Mouse (Mus musculus) kidney, adult 11 months (tissue): ENCODE data around the gene Selenoh.
"Not testable (repeated sequence)": the region's sequence is repeated elsewhere in the genome, so short reads cannot be mapped to it uniquely, and the experiment has no call there.

Source experiments
- DNase-seq: peaks from one replicate; pipeline ENCODE4 v3.0.0; 2022

The Selenoh gene

DNA sequence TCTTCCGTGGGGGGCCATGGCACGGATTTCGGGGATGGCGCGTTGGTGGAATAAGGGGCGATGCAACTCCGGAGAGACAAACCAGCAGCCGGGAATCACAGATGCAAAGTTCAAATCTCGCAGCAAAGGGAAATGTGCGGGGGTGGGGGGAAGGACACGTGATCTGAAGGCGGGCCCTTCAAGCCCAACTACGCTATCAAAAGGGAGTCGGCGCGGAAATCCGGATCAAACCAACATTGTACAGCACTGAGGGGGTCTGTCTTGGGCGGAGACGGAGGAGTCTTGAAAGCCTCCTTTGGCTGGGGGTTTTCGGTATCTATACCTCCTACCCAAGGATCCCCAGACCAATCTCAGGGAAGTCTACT lies at the start of gene Selenoh:
Gene Selenoh (minus strand): TSS at position 202 of the 365 bp plus-strand sequence.
- peak; percentile 65 for DNase-seq

DNA sequence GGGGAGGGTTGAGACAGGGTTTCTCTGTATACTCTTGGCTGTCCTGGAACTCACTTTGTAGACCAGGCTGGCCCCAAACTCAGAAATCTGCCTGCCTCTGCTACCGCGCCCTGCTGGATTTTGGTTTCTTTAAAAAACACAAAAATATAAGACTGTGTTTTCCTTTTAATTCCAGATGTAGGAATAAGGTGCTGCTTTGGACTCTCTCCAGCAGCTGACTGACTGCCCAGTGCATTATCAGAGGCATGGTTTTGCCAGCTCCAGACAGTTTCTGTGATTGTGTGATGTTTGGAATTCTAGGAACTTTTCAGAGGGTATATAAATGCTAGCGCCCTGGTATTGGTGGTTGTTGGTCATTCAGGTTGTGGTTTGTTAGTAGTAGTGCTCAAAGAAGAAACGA lies 46.8 kb upstream of the Selenoh start:
- DNase-seq, result no peak

DNA sequence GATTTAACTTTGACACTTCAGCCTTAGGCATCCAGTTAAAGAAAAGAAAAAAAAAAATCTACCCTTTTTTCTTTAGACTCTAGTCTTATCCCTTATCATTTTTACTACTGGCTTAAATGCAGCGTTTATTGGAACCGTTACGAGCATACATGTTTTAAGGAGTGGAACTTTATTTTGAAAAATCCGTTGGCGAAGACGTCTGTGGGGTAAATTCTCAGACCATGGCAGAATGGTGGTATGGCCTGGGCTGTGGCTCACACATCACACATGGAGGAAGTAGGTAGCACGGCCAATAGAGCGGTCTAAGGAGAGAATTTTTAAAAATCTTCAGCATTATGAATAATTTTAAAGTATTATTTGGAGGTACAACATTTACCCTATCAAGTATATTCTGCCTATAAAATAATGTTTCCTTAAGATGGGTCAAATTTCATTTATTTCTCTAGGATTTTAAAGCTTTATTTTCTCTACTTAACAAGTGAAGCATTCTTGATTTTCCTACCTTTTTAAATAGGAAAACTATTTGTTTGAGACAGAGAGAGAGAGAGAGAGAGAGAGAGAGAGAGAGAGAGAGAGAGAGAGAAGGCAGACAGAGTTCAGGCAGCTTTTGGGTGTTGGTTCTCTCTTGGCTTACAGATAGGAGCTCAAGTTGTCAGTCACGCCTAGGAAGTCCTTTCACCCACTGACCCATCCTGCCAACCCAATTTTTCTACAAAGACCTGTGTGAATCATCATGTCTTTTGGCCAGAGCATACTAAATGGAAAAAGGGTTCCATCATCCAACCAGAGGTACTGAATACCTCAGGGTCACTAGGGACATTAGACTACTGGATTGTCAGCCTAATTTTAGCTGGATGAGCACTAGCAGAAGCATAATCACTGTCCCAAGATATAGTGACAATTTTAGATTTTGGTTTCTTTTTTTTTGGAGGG lies 46.1 kb upstream of the Selenoh start:
- DNase-seq, result no peak

DNA sequence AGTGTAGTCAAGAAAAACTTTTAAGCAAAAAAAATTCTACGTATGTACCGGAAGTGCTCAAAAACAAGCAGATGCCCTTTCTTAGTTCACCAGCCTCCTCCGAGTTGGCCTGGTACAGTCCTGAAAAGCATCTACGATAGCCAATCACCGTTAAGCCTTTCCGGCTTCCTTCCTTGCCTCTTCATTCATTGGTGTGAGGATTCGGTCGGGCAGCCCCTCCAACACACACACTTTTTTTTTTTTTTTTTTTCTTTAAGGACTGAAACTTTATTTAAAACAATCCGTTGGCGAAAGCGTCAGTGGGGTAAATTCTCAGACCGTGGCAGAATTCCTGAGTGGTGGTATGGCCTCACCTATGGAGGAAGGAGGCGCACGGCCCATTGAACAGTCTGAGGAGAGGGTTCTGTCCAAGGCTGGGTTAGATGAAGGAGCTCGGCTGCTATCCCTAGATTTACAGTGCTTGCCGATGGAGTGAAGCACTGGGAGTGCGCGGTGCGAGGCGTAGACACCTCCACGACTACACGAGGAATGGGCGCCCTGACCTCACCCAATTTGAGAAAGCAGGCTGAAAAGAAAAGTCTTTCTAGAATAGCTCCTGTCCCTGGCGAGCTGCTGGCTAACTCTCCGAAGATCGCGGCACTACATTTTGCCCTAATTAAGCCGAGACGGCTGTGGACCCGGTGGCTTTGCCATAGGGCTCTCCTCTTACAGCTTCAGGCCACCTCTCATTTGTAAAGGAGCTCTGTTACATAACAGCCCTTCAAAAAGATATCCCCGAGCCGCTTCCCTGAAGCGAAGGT lies 45.2 kb upstream of the Selenoh start:
- DNase-seq, result peak; percentile 96

DNA sequence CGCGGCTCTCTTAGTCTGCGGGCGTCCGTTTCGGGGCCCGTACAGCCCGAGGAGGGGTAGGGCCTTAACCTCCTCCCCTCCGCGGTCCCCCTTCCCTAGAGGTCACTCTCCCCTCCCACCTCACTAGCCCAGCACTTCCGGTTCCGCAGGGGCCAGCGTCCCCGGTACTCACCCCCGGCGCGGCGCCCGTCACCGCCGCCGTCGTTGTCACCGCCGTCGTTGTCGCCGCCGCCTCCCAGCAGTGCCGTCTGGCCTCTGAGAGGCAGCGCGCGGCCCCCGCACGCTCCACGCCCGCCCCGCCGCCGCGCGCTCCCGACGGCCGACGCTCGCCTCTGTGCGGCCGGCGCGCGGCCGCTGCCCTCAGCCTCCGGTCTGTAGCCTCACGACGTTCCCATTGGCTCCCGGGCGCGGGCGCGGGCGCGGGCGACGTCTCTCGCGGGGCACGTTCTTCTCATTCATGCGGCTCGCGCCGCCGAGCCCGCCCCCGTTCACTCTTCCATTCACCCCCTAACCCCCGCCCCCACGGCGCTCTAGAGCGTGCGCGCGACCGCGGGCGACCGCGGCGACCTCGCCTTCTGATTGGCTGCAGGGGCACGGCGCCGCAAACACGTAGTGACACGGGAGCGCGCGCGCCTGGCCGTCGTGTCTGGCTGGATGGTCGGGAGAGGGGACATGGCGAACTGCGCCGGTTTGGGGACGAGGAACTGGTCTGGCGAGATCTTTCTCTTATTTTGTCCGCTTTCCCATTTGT lies 44.4 kb upstream of the Selenoh start, which contains the start of gene Zdhhc5:
Gene Zdhhc5 (minus strand): TSS at position 370 of the 751 bp plus-strand sequence.
- peak; percentile 99 for DNase-seq

DNA sequence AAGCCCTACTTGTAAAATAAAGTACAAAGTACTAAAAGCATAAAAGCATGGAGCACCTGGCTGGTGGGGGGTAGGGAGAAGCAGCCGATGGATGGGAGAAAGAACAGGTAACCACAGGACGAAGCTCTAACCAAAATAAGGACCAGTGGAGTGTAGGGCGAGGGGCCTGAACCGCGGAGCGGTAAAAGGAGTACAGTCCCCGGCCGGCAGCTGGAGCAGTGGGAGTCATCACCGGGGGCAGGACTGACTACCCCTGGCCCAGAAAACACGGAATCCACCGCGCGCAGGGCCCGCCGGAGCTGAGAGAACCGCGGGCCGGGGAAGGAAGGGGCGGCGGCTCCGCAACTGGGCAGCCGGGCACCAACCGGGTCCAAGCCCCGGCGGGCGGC lies 43.8 kb upstream of the Selenoh start:
- no peak for DNase-seq

DNA sequence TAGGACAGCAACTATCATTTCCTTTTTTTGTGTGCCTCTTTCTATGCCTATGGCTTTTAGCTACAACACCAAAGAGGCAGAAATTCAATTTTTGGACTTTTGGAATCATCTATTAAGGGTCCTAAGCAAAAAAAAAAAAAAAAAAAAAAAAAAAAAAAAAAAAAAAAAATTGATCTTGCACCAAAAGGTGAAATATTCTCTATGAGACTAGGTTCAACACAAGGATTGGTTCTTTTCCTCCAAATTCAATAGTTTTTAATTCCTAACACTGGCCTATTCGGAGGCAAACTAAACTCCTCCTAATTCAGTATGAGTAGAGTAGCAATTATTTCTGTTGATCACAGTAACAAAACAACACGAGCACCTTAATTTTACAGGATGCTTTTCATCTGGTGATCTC lies 41.3 kb upstream of the Selenoh start:
- DNase-seq, result no peak

DNA sequence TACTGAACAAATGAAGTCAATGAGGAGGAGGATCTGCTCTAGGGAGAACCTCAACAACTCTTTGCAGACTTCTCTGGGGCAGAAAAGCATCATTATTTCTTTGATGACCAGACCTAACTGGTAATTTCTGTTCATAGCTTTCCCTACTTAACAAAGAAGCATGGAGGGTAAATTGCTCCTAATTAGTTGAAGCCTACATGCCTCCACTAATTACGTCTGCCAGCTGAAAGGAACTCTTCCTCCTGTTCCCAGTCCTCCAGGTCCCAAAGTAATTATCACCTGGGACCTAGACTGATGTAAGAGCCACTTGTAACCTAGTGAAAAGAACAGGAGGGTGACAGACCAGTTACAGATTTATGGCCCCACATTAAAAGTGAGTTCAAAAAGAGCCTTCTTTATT lies 37.0 kb upstream of the Selenoh start:
- DNase-seq, result no peak

DNA sequence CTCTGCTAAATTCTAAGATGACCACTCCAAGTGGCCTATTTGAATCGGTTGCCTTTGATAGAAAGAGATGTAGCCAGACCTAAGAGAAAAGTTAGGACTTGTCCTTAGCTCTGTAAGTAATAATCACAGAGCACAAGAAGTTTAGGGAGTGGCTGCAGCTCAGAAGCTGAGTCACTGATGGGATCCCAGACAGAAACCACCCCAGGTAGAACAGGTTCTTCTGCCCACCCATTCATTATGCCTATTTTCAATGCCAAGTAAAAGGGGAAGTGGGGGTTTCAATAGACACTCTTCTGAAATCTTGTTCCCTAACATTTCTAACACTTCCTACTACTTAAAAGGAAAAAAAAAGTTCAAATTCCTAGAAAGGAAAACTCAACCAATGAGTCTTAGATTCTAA lies 34.7 kb upstream of the Selenoh start:
- no peak for DNase-seq

DNA sequence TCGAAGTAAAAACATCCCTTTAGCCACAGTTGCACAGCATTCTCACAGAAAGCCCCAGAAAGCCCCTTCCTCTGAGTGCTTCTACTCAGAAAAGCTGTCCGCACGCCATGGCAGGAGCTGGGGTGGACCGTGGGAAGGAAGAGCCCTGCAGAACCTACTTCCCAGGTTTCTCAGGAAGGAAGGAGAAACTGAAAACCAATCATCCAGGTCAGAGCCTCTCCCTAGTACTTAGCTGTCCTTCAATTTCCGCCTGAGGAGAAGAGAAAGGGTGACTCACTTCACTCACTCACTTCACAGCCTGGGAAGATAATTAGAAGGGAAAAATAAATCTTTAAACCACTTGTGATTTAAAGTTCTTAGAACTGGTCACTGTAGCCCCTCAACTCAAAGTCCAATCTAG lies 33.8 kb upstream of the Selenoh start:
- no peak for DNase-seq

DNA sequence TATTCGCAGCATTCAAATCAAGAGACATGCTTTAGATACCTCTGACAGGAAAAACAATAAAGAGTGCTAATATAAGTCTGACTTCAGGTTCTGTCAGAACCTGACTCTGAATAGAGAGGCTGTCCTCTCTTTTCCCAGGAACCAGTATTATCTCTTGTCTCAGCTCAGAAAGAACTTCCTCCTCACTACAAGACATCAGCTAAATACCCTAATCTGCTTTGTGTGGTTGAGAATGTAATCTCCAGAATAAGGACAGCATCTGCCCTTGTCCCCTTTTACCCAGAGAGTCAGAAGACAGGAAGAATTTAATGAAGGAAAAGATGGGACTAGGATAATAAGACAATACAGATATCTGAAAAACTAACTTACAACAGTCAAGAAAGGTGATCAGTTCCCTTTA lies 32.9 kb upstream of the Selenoh start:
- DNase-seq, result no peak

DNA sequence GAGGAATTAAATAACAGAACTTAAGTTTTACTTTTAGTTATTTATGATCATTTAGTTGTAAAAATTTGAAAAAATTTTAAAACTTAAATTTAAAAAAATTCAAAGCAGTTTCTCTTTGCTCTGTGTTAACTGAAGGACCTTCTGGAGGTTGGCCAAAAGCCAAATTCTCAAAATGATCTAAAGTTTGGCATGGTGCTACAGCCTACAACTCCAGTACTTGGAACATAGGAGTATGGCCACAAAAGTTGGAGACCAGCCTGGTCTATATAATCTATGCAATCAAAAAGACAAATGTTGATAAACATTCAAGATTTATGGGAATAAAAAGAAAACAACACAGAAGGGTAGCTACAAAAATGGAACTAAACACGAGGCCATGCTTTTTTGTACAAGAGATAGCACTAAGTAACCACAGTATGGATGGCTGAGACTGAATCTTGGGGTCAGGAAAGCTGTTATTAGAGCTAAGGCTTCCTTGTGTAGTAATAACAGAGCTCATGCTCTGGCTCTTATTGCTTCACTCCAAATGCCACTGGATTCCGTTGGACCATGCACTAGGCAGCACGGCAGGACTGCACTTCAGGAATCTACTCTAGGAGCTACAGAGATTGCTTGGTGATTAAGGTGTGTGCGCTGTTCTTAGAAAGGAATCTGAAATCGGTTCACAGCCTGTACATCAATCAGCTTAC lies 24.6 kb upstream of the Selenoh start:
- no peak for DNase-seq

DNA sequence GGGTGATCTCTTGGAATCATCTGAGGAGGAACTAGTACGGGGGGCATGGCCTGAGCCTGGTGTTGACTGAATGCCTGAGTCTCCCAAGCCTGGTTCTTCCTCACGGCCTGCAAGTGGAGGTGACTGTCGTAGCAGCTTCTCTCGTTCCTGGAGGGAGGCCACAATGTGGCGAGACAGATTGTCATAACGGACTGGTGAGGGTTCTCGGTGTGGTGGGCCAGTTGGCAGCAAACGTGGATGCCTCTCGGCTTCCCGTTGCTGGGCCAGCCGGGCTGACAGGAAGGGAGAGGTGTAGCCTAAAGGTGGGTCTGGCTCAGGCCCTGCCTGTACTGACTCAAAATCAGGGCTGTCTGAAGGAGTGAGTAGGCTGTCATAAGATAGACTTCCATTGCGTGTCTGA lies 19.5 kb upstream of the Selenoh start:
- no peak for DNase-seq

DNA sequence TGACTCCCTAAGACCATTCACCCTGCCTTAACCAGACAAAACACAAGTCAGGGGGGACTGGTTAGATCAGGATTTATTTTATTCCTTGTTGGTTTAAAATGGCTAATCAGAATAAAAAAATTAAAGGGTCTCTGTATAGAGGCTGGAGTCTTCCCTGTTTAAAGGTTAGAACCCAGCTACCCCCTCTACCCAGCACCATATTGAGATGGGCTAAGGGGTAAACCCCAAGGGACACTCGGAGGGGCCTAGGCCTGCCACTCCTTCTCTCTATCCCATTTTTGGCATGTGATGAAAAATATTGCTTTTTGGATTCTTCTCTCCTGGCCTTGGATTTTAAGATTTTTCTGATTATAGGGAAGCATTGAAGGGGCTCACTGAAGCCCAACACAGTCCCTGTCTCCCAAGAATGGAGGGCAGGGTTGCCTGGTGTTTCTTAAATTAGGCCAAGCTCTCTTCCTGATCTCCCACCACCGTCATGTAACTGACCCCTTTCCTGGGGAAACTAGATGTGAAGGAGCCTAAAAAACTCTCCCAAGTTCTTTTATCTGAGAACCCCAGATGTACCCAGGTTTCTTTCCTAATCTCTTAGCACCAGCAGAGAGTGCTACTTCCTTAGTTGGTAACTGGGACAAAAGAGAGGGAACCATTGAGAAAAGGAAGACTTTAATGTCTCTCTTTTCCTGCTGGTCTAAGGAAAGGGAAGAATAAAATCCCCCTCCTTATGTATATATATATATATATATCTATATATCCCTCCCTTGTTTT lies 17.7 kb upstream of the Selenoh start:
- DNase-seq, result no peak

DNA sequence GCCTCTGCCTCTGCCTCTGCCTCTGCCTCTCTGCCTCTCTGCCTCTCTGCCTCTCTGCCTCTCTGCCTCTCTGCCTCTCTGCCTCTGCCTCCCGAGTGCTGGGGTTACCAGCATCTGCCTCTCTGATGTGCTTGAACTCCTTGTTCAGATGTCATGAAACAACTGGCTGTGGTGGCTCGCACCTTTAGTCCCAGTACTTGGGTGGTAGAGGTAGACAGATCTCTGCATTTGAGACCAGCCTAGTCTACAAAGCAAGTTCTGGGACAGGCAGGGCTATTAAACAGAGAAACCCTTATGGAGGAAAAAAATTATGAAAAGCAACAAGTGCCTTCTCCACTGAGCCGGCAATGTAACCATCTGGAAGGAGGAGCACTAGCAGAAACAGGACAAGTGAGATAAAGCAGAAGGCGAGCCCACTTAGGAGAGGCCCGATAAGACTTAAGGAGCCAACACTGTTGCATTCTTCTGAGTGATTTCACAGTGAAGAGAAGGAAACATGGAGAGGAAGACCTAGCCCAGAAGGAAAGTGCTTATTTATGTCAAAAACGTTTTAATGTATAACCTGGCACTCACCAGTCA lies 12.1 kb upstream of the Selenoh start:
- DNase-seq, result no peak

DNA sequence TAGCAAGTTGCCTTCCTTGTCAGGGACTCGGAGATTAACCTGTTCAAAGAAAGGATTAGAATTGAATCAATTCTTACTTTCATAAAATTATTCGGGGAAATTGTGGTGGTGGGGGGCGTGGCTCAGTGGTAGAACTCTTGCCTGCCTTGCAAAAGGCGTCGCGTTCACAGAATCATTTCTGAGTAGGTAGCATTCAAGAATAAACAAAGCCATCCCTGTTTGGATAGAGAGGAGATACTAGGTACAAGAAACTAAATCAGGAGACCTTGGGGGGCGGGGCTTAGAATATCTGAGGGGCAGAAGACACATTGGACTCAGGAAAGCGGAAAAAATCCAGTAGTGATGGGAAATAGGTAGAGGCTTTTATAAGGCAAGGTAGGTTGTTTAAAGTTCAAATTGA lies 8.4 kb upstream of the Selenoh start, which contains the start of gene Tmx2:
Gene Tmx2 (minus strand): TSS at position 125 of the 400 bp plus-strand sequence.
- no peak for DNase-seq

DNA sequence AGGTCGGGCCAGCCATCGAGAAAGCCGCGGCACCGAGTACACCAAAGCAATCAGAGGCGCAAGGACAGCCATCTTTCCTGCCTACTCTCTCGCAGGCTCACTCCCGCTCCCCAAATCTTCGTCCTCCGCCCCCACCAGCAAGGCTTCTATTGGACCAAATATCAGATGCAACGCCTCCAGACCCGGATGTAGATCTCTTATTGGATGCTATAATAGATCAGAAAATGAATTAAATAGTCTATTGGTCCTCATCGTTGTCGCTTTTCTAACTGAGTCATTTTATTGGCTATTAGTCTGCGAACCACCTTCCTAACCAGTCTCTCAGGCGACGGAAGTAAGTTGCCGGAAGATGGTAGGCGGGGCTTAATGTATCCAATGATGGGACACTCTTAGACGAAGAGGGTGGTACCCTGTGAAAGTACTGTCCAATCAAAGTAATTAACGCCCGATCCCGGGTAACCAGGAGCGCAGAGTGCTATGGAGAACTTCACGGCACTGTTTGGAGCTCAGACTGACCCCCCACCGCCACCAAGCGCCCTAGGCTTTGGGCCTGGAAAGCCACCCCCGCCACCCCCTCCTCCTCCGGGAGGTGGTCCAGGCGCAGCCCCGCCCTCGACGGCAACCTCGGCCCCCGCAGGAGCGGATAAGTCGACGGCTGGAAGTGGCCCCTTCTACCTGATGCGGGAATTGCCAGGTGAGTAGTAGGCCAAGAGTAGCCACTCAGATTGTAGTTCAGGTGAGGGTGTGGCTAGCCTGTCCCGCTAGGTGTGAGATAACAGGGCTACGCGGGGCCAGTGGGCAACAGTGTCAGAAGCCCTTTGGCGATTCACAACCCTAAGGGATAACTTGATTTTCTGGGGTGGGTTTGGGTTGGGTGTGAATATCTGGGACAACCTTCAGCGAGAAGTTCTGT lies 7.7 kb upstream of the Selenoh start, which contains the start of the genes Gm28635 and Med19:
Gene Gm28635 (minus strand): TSS at position 74 of the 913 bp plus-strand sequence.
Gene Med19 (plus strand): TSS at position 435 of the 913 bp plus-strand sequence.
- peak; percentile 99 for DNase-seq

DNA sequence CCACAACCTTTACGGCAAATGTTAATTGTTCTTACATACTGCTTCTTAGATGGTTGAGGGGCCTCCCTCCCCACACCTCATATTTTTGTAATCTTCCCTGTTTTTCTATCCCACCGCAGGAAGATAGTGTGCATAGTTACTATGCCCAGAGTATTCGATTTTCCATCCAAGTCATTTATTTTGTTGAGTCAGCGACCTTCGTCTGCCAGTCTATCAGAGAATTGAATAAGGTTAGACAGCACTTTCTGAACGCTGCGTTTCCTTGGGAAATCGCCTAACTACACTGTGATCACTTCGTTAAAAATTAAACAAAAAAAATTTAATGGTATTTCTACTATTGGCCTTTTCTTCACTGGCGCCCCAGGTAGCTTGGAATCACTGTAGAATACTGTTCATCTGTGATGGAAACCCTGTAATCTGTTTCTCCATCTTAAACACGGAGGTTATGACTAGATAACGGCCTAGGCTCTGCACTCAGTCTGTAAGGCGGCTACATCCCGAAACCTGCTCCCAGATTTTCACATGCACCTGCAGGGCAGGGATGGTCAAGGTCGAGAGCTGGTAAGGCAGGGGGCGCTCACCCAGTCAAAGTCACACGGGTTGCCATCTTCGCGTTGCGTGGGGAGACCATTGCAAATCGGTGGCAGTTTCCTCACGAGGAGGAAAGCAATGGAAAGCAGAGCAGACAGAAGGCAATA lies 6.8 kb upstream of the Selenoh start:
- peak; percentile 11 for DNase-seq

DNA sequence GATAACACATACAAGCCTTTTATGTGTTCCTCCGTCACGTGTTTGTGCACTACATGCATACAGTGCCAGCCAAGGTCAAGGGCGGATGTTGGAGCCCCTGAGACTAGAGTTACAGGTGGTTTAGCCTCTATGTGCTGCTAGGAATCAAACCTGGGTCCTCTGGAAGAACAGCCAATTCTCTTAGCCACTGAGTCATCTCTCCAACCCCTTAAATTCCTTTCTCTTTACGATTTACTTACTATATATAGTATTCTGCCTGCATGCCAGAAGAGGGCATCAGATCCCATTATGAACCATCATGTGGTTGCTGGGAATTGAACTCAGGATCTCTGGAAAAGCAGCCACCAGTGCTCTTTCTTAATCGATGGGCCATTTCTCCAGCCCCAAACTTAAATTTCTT lies 965 bp upstream of the Selenoh start:
- DNase-seq, result not testable (repeated sequence)
